In genomic region chr11:116489771-116490231, GRCm38 (mm10) we compare ENCODE assay signal across 8 mouse cellular contexts. TPM values are rescaled to one million over a fixed set of nuclear protein-coding genes. Genes with fewer than 3 reads are reported as not detected.
DNase-seq lines count a peak whose midpoint lies in the region; ATAC-seq and TF ChIP-seq lines count a peak whose summit lies in the region.

No protein-coding gene starts in this region.

- H3K4me2 ChIP-seq in forebrain, embryonic 15.5 days (replicated peaks): peak overlapping the region; percentile 55
- H3K4me2 ChIP-seq in liver, embryonic 16.5 days (ENCODE audit: low read depth, low read length): peak overlapping the region; percentile 93

- TF ChIP-seq POLR2A in lung, adult 2 months (IDR thresholded peaks at IDR 0.05; ENCODE audit: borderline replicate concordance, extremely low read depth, low read depth, low read length): no peak

- peak overlapping the region; percentile 87 for H3K27ac ChIP-seq in forebrain, embryonic 15.5 days (replicated peaks)
- H3K27ac ChIP-seq in liver, embryonic 16.5 days (ENCODE audit: low read length): peak overlapping the region; percentile 77

- peak overlapping the region; percentile 88 for H3K9ac ChIP-seq in forebrain, embryonic 15.5 days (replicated peaks)
- peak overlapping the region; percentile 90 for H3K9ac ChIP-seq in liver, embryonic 16.5 days (ENCODE audit: low read depth, low read length)

- peaks cover 2% of the 10 kb centered on the region for H3K4me1 ChIP-seq in lung, adult 2 months (ENCODE audit: control insufficient read depth, insufficient read depth, low read length)
- peaks cover 19% of the 10 kb centered on the region for H3K4me1 ChIP-seq in forebrain, embryonic 15.5 days
- H3K4me1 ChIP-seq in liver, embryonic 16.5 days (ENCODE audit: control insufficient read depth, low read depth, low read length): peaks cover 14% of the 10 kb centered on the region

- no peaks in the 10 kb centered on the region for H3K9me3 ChIP-seq in forebrain, embryonic 15.5 days
- no peaks in the 10 kb centered on the region for H3K9me3 ChIP-seq in liver, embryonic 16.5 days (replicated peaks; ENCODE audit: control insufficient read depth, low read length)

- DNase-seq in lung, adult 2 months: no peak
- no peak for DNase-seq in lung, postnatal 14 days
- DNase-seq in adipocyte (ENCODE audit: low spot score): peak; percentile 43
- DNase-seq in urinary bladder, postnatal 14 days (ENCODE audit: low spot score): no peak
- no peak for DNase-seq in spleen, postnatal 10 days (ENCODE audit: low spot score in 2 of 2)
- no peak for DNase-seq in kidney, adult 8-10 months

- under 1% methylated on average over 39 of the region's 39 CpGs for WGBS in lung, adult 2 months
- 0% methylated on average over 39 of the region's 39 CpGs for WGBS in forebrain, embryonic 15.5 days
- WGBS in liver, embryonic 16.5 days (ENCODE audit: insufficient replicate concordance): under 1% methylated on average over 38 of the region's 39 CpGs

- H3K27me3 ChIP-seq in forebrain, embryonic 15.5 days: no peaks in the 10 kb centered on the region
- no peaks in the 10 kb centered on the region for H3K27me3 ChIP-seq in liver, embryonic 16.5 days (ENCODE audit: control insufficient read depth, insufficient read depth, low read depth, low read length)

- TF ChIP-seq CTCF in lung, adult 2 months (IDR thresholded peaks at IDR 0.05; ENCODE audit: insufficient read depth, low read length): no peak

- peak overlapping the region; percentile 95 for H3K4me3 ChIP-seq in lung, adult 2 months (replicated peaks; ENCODE audit: extremely low read depth, low read depth, low read length)
- H3K4me3 ChIP-seq in forebrain, embryonic 15.5 days: peak overlapping the region; percentile 70
- peak overlapping the region; percentile 89 for H3K4me3 ChIP-seq in liver, embryonic 16.5 days (ENCODE audit: low read depth, low read length)

- ATAC-seq in forebrain, embryonic 15.5 days (replicated peaks): peak; percentile 65
- peak; percentile 32 for ATAC-seq in liver, embryonic 16.5 days (ENCODE audit: low read depth)

- peaks cover 13% of the 10 kb centered on the region for H3K36me3 ChIP-seq in forebrain, embryonic 15.5 days
- 0 out of 2 replicates have a peak, but pooled peaks cover 2% of the 10 kb centered on the region for H3K36me3 ChIP-seq in liver, embryonic 16.5 days (ENCODE audit: control insufficient read depth, insufficient read depth)

RNA-seq across cellular contexts. Expression of gene Prpsap1, which starts 4.2 kb away (rescaled TPM):
- polyA plus RNA-seq in lung, adult 2 months (2012; rRNA removed): 82.4 and 92.0 TPM in 2 replicates
- polyA plus RNA-seq in forebrain, embryonic 15.5 days (2015; fragmentation: Nextera tagmentation; extraction: Ambion mirVana): 193 and 201 TPM in 2 replicates
- 47.6 and 47.9 TPM in 2 replicates for polyA plus RNA-seq in liver, embryonic 16.5 days (2015; fragmentation: Nextera tagmentation; extraction: Ambion mirVana)

RNA-seq across cellular contexts. Expression of gene Qrich2, which starts 23.8 kb away (rescaled TPM):
- 0.11 and 0.18 TPM in 2 replicates for polyA plus RNA-seq in lung, adult 2 months (2012; rRNA removed)
- not detected in 2 replicates for polyA plus RNA-seq in forebrain, embryonic 15.5 days (2015; fragmentation: Nextera tagmentation; extraction: Ambion mirVana)
- polyA plus RNA-seq in liver, embryonic 16.5 days (2015; fragmentation: Nextera tagmentation; extraction: Ambion mirVana): not detected in 2 replicates

RNA-seq across cellular contexts. Expression of gene Sphk1, which starts 40.9 kb away (rescaled TPM):
- polyA plus RNA-seq in lung, adult 2 months (2012; rRNA removed): 41.8 and 45.8 TPM in 2 replicates
- polyA plus RNA-seq in forebrain, embryonic 15.5 days (2015; fragmentation: Nextera tagmentation; extraction: Ambion mirVana): 2.2 and 2.4 TPM in 2 replicates
- 23.7 and 24.3 TPM in 2 replicates for polyA plus RNA-seq in liver, embryonic 16.5 days (2015; fragmentation: Nextera tagmentation; extraction: Ambion mirVana)

RNA-seq across cellular contexts. Expression of gene Ubald2, which starts 55.9 kb away (rescaled TPM):
- 159 and 160 TPM in 2 replicates for polyA plus RNA-seq in lung, adult 2 months (2012; rRNA removed)
- 58.8 and 59.5 TPM in 2 replicates for polyA plus RNA-seq in forebrain, embryonic 15.5 days (2015; fragmentation: Nextera tagmentation; extraction: Ambion mirVana)
- polyA plus RNA-seq in liver, embryonic 16.5 days (2015; fragmentation: Nextera tagmentation; extraction: Ambion mirVana): 34.1 and 34.5 TPM in 2 replicates
